Mouse (Mus musculus): ENCODE measurements around the gene Gm5129. TPM values are rescaled to one million over a fixed set of nuclear protein-coding genes. Genes with fewer than 3 reads are reported as not detected.
A peak's percentile ranks its signal among the peaks of the same experiment; 100 is the strongest.
"Not testable (repeated sequence)": the region's sequence is repeated elsewhere in the genome, so short reads cannot be mapped to it uniquely, and the experiment has no call there.

Gm5129 gene
- polyA plus RNA-seq (2014; fragmentation: Nextera tagmentation; extraction: Ambion mirVana): 1.1 TPM in 1 of 2 replicates, not detected in the other

- H3K4me3 ChIP-seq (ENCODE audit: low read depth, low read length): peak within 1 kb of the TSS; percentile 89
- H3K36me3 ChIP-seq (ENCODE audit: control insufficient read depth, insufficient read depth, low read length): no peaks in the 10 kb centered on the region
- ATAC-seq (ENCODE audit: insufficient read depth, low FRiP score, low TSS enrichment) (peak; percentile 97), DNase-seq (ENCODE audit: low spot score) (peak; percentile 94)
- peaks cover 3% of the 10 kb centered on the region for H3K4me1 ChIP-seq (ENCODE audit: control insufficient read depth, insufficient read depth, low read length)
- WGBS: under 1% methylated on average over 39 of the region's 46 CpGs
- H3K9ac ChIP-seq (ENCODE audit: low read length): peak within 1 kb of the TSS; percentile 91
- peak within 1 kb of the TSS; percentile 82 for H3K27ac ChIP-seq (ENCODE audit: low read depth, low read length)
- H3K9me3 ChIP-seq (ENCODE audit: control insufficient read depth, low read length): no peaks in the 10 kb centered on the region
- peak within 1 kb of the TSS; percentile 50 for H3K4me2 ChIP-seq (ENCODE audit: low read depth)
- H3K27me3 ChIP-seq (ENCODE audit: control insufficient read depth, insufficient read depth, low read length): no peaks in the 10 kb centered on the region
Observed at GRCm38 (mm10) chr5:29735557-29736061, at the start of gene Gm5129, which contains the start of gene Dnajb6. Gene Gm5129, minus strand, starts transcription at chr5:29735936. Gene Dnajb6, plus strand, starts transcription at chr5:29735688.

- H3K27ac ChIP-seq (ENCODE audit: low read depth, low read length); ATAC-seq (ENCODE audit: insufficient read depth, low FRiP score, low TSS enrichment): not testable (repeated sequence)
Observed at GRCm38 (mm10) chr5:29784906-29785305, 49.2 kb upstream of the Gm5129 start.

GRCm38 (mm10) chr5:29782261-29782660 is 46.5 kb upstream of the Gm5129 start:
- ATAC-seq (ENCODE audit: insufficient read depth, low FRiP score, low TSS enrichment) (no peak), DNase-seq (ENCODE audit: low spot score) (no peak)
- Histone ChIP-seq H3K36me3 (ENCODE audit: control insufficient read depth, insufficient read depth, low read length) (peaks cover 3% of the 10 kb centered on the region; the same call in 1 of the 2 replicates), H3K9me3 (ENCODE audit: control insufficient read depth, low read length) (no peaks in the 10 kb centered on the region), H3K4me3 (ENCODE audit: low read depth, low read length) (no peak overlapping the region), H3K27ac (ENCODE audit: low read depth, low read length) (no peak overlapping the region), H3K27me3 (ENCODE audit: control insufficient read depth, insufficient read depth, low read length) (no peaks in the 10 kb centered on the region), H3K4me1 (ENCODE audit: control insufficient read depth, insufficient read depth, low read length) (no peaks in the 10 kb centered on the region), H3K4me2 (ENCODE audit: low read depth) (no peak overlapping the region), H3K9ac (ENCODE audit: low read length) (no peak overlapping the region)
- 90% methylated on average over 3 of the region's 3 CpGs for WGBS

More at GRCm38 (mm10) chr5:29784906-29785305, 49.2 kb upstream of the Gm5129 start:
- not testable (repeated sequence) for H3K4me2 ChIP-seq (ENCODE audit: low read depth); H3K27me3 ChIP-seq (ENCODE audit: control insufficient read depth, insufficient read depth, low read length); H3K36me3 ChIP-seq (ENCODE audit: control insufficient read depth, insufficient read depth, low read length); DNase-seq (ENCODE audit: low spot score); H3K4me1 ChIP-seq (ENCODE audit: control insufficient read depth, insufficient read depth, low read length); H3K9ac ChIP-seq (ENCODE audit: low read length); H3K9me3 ChIP-seq (ENCODE audit: control insufficient read depth, low read length); H3K4me3 ChIP-seq (ENCODE audit: low read depth, low read length)
- WGBS: 98% methylated on average over 9 of the region's 13 CpGs

GRCm38 (mm10) chr5:29779733-29780132 is 44.0 kb upstream of the Gm5129 start:
- ATAC-seq (ENCODE audit: insufficient read depth, low FRiP score, low TSS enrichment); H3K4me2 ChIP-seq (ENCODE audit: low read depth); H3K27ac ChIP-seq (ENCODE audit: low read depth, low read length); H3K4me3 ChIP-seq (ENCODE audit: low read depth, low read length); H3K36me3 ChIP-seq (ENCODE audit: control insufficient read depth, insufficient read depth, low read length); H3K9me3 ChIP-seq (ENCODE audit: control insufficient read depth, low read length); H3K9ac ChIP-seq (ENCODE audit: low read length); H3K27me3 ChIP-seq (ENCODE audit: control insufficient read depth, insufficient read depth, low read length); H3K4me1 ChIP-seq (ENCODE audit: control insufficient read depth, insufficient read depth, low read length); DNase-seq (ENCODE audit: low spot score): not testable (repeated sequence)
- WGBS: 97% methylated on average over 8 of the region's 9 CpGs

- Histone ChIP-seq H3K9me3 (ENCODE audit: control insufficient read depth, low read length) (no peaks in the 10 kb centered on the region), H3K4me2 (ENCODE audit: low read depth) (no peak overlapping the region), H3K9ac (ENCODE audit: low read length) (no peak overlapping the region), H3K4me1 (ENCODE audit: control insufficient read depth, insufficient read depth, low read length) (no peaks in the 10 kb centered on the region), H3K27ac (ENCODE audit: low read depth, low read length) (no peak overlapping the region), H3K27me3 (ENCODE audit: control insufficient read depth, insufficient read depth, low read length) (no peaks in the 10 kb centered on the region), H3K4me3 (ENCODE audit: low read depth, low read length) (no peak overlapping the region), H3K36me3 (ENCODE audit: control insufficient read depth, insufficient read depth, low read length) (peaks cover 3% of the 10 kb centered on the region; the same call in 1 of the 2 replicates)
- no peak for DNase-seq (ENCODE audit: low spot score)
- ATAC-seq (ENCODE audit: insufficient read depth, low FRiP score, low TSS enrichment): no peak
- 91% methylated on average over 6 of the region's 6 CpGs for WGBS
Observed at GRCm38 (mm10) chr5:29778029-29778428, 42.3 kb upstream of the Gm5129 start.

GRCm38 (mm10) chr5:29775437-29775836 is 39.7 kb upstream of the Gm5129 start:
- Histone ChIP-seq H3K9ac (ENCODE audit: low read length) (no peak overlapping the region), H3K9me3 (ENCODE audit: control insufficient read depth, low read length) (no peaks in the 10 kb centered on the region), H3K4me3 (ENCODE audit: low read depth, low read length) (no peak overlapping the region), H3K4me2 (ENCODE audit: low read depth) (no peak overlapping the region), H3K4me1 (ENCODE audit: control insufficient read depth, insufficient read depth, low read length) (no peaks in the 10 kb centered on the region), H3K27me3 (ENCODE audit: control insufficient read depth, insufficient read depth, low read length) (no peaks in the 10 kb centered on the region), H3K27ac (ENCODE audit: low read depth, low read length) (no peak overlapping the region), H3K36me3 (ENCODE audit: control insufficient read depth, insufficient read depth, low read length) (peaks cover 3% of the 10 kb centered on the region; the same call in 1 of the 2 replicates)
- WGBS: 92% methylated on average over 5 of the region's 5 CpGs
- DNase-seq (ENCODE audit: low spot score) (no peak), ATAC-seq (ENCODE audit: insufficient read depth, low FRiP score, low TSS enrichment) (no peak)

- DNase-seq (ENCODE audit: low spot score) (no peak), ATAC-seq (ENCODE audit: insufficient read depth, low FRiP score, low TSS enrichment) (no peak)
- Histone ChIP-seq H3K36me3 (ENCODE audit: control insufficient read depth, insufficient read depth, low read length) (peaks cover 3% of the 10 kb centered on the region; the same call in 1 of the 2 replicates), H3K27me3 (ENCODE audit: control insufficient read depth, insufficient read depth, low read length) (no peaks in the 10 kb centered on the region), H3K9me3 (ENCODE audit: control insufficient read depth, low read length) (no peaks in the 10 kb centered on the region), H3K4me3 (ENCODE audit: low read depth, low read length) (no peak overlapping the region), H3K27ac (ENCODE audit: low read depth, low read length) (no peak overlapping the region), H3K9ac (ENCODE audit: low read length) (no peak overlapping the region), H3K4me1 (ENCODE audit: control insufficient read depth, insufficient read depth, low read length) (no peaks in the 10 kb centered on the region), H3K4me2 (ENCODE audit: low read depth) (no peak overlapping the region)
- 91% methylated on average over 13 of the region's 13 CpGs for WGBS
Observed at GRCm38 (mm10) chr5:29773460-29774150, 37.9 kb upstream of the Gm5129 start.

GRCm38 (mm10) chr5:29772651-29773330 is 37.1 kb upstream of the Gm5129 start:
- Histone ChIP-seq H3K9ac (ENCODE audit: low read length) (no peak overlapping the region), H3K36me3 (ENCODE audit: control insufficient read depth, insufficient read depth, low read length) (peaks cover under 1% of the 10 kb centered on the region; the same call in 1 of the 2 replicates), H3K27me3 (ENCODE audit: control insufficient read depth, insufficient read depth, low read length) (no peaks in the 10 kb centered on the region), H3K9me3 (ENCODE audit: control insufficient read depth, low read length) (no peaks in the 10 kb centered on the region), H3K27ac (ENCODE audit: low read depth, low read length) (no peak overlapping the region), H3K4me1 (ENCODE audit: control insufficient read depth, insufficient read depth, low read length) (no peaks in the 10 kb centered on the region), H3K4me2 (ENCODE audit: low read depth) (no peak overlapping the region), H3K4me3 (ENCODE audit: low read depth, low read length) (no peak overlapping the region)
- WGBS: 88% methylated on average over 4 of the region's 4 CpGs
- DNase-seq (ENCODE audit: low spot score): no peak
- no peak for ATAC-seq (ENCODE audit: insufficient read depth, low FRiP score, low TSS enrichment)
